Mouse (Mus musculus) kidney, adult 9 months (tissue): ENCODE data around the gene Raph1.

Source experiments
- DNase-seq: peaks from one replicate; pipeline ENCODE4 v3.0.0; 2022

Raph1 gene

DNA sequence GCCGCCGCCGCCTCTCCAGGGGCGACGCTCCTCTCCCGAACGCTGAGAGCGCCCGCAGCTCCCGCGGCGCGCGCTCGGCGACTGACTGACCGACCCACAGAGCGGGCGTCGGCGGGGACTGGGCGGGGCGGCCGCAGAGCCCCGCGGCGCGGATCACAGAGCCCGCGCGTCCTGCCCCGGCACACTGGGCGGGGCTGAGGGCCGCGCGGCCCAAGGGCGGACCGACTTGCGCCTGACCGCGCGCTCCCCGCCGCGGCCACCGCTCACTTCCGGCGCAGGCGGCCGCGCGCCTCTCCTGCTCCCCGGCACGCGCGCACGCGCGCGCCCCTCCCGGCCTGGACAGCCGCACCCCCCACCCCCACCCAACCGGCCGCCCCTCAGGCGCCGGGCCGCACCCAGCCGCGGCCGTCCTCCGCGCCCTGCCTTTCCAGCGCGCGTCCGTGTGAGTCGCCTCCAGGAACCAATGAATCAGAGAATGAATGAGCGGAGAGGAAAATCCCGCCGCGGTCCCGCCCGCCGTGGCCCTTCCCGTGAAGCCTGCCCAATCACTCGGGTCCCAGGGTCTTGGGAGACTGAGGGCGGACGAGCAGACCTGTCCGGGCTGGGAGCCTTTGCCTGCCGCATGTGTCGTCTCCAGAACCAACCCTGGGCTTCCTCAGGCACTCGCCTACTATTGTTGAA, at the start of gene Raph1:
TSS of gene Raph1 (minus strand) at position 474 of the 681 bp plus-strand sequence.
- peak; percentile 85 for DNase-seq

DNA sequence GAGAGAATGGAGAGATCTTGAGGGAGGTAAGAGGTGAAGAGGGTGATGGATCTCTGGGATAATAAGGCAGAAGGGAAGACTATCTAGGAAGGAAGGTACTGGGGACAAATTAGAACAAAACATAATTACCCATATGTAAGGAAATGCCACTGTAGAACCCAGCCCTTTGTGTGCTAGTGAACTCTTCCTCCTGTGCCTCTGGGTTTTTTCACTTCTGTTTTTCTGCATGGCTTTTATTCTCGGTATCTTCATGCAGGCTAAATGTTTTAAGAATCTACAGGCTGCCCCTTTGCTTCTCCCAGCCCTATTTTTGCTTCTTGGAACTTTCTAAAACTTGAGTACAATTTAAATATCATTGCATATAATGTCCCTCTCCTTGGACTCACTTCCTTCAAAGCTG, 48.8 kb upstream of the Raph1 start:
- DNase-seq, result no peak

DNA sequence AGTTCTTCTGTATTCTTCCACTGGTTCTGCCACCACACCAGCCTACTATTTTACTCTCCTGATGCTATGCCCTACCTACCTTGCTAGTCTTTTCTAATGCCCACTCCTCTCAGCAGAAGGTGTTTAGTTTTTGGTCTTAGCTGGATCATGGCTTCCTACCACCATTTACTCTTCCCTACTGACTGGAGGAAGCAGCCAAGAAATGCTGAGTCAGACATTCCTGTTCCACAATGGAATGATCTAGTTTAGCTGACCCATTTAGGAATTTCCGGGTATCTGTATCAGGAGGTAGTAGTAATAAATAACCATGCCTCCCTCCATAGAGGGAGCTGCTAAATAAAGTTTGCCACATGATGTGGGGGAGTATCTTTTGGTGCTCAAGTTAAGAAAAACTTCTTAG, 48.0 kb upstream of the Raph1 start:
- no peak for DNase-seq

DNA sequence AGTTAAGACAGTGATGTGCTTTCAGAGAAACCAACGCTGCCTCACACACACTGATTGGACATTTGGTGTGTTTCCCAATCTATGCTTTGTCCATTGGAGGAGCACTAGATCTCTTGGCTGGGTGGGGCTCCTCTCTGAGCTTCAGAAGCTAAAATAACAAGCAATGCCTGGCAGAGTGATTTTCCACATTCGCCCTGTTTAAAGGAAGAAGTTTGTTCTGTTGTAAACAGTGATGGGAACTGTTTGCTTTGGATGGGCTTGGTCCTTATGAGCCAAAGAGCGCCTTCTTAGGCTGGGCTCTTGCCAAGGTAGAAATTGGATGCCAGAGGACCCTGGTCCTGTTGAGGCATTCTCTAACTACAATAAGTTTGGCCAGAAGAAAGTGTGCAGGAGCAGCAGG, 45.1 kb upstream of the Raph1 start:
- no peak for DNase-seq

DNA sequence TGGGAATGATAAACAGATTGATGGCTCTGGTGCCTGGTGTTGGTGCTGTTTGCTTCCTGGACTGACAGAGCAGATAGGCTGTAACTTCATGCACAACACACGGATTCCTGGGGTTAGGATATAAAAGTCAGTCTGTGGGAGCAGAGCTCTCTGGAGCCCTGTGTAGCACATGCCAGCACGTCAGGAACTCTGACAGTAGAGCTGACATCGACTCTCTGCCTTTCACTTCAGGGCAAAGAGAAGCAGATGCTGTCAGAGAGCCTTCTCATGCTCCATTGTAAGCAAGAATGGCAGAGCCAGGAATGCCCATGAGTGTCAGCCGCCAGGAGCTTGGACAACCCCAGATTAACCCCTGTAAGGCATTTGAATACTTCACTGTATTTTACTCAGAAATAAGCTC, 43.7 kb upstream of the Raph1 start:
- no peak for DNase-seq

DNA sequence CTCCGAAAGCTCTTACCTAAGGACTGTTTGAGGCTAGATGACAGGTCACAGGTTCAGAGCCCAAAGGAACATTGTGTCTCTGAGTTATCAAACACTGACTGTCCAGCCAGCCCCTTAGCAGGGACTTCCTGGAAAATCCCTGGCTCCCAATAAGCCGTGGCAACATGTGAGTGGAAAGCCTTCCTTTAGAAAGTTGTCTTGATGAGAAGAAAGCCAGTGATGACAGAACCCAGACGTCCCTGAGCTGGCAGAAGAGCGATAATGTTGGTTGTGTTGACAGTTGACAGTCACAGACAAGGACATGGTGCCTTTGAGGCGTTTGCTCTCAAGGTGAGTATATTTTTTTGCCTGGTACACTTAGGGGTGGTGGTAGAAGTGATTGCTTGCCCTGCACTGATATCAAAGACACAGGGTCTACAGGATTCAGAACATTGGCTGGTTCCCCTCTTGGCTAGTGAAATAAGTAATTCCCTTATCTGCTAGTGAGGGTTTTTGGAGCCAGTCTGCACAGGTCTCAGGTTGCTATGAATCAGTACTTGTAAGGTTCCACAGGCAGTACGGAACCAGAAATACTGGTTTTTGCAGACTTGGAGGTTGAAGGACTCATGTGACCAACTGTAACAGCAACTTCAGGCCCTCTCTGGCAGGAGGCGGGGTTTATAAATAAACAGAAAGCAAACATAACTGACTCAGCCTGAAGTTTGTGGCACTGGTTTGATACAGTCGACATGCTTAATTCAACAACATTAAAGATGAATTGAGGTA, 42.3 kb upstream of the Raph1 start:
- peak; percentile 76 for DNase-seq

DNA sequence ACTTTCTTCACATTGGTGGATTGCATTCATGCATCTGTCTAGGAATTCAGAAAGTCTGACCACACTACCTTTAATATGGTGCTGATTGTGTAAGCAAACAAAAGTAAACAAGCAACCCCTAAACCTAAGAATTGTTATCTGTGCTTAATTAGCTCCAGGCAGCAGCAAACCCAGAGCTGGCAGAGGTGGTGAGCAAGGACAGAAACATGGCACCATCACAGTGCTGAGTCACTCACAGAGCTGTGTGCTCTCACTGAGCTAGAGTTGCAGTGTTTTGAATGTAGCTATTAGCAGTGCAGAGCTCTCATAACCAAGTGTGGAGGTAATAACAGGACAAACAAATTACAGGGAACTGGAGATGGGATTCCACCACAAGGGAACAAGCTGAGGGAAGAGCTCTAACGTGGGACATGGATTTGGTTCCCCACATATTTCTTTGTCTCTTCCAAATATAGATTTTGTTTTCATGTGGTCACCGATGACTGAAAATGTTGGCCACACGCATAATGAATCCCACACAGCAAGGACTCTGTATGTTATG, 37.6 kb upstream of the Raph1 start:
- DNase-seq, result no peak

DNA sequence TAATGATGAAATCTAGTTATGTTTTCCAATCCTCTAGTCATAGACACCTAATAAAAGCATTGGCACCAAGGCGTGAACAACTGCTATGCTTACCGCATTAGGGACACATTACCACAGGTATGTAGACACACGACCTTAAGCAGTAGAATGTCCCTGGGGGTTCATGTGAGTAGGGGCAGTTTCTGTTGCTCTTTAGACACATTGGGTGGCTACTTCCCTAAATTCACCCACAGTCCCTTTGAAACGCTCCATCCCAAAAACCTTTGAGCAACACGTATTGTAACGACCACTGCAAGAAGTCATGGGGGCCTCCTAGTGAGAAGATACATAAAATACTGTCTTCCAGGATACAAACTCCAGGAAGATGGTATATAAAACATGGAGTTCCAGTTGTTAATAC, 33.8 kb upstream of the Raph1 start:
- no peak for DNase-seq

DNA sequence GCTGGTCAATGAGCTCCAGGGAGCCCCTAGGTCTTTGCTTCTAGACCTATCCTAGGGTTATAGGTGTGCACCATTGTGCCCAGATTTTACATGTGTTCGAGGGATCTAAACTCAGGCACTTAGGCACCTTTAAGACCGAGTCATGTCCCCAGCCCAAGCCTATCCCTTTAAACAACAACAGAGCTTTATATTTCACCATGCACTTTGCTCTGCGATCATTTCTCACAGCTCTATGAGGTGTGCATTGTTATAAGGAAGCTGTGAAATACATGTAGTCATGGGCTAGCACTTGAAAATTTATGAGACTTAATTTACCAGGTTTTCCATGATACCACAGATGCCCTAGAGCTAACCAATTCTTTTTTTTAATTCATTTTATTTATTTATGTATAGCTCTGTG, 33.0 kb upstream of the Raph1 start:
- DNase-seq, result no peak

DNA sequence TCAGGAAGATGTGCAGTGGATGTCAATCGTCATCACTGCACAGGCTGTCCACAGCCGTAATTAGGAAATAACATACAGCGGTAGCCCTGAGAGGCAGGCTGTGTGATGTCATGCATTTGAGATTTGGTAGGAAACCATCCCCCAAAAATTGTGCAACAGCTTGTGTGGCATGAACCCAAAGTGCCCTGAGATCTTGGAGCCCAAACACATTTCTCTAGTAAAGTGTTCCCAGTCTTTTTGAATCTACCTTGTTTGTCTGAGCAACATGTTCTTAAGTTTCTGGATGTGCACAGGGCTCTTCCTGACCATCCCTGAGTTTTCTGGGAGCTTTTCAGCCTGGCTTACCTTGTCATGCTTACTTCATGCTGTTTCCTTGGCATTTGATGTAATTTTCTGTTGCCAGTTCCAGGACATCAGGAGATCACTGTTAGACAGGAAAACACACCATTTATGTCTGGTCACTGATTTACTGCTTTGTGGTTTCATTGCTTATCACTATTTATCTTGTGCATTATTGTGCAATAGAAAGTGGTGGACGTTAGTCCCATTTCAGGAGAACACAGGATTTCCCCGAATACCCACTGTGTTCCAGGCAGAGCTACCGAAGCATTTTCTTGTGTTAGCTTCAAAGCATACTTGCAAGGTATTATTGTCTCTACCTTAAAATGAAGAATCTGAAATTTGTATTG, 32.3 kb upstream of the Raph1 start:
- no peak for DNase-seq

DNA sequence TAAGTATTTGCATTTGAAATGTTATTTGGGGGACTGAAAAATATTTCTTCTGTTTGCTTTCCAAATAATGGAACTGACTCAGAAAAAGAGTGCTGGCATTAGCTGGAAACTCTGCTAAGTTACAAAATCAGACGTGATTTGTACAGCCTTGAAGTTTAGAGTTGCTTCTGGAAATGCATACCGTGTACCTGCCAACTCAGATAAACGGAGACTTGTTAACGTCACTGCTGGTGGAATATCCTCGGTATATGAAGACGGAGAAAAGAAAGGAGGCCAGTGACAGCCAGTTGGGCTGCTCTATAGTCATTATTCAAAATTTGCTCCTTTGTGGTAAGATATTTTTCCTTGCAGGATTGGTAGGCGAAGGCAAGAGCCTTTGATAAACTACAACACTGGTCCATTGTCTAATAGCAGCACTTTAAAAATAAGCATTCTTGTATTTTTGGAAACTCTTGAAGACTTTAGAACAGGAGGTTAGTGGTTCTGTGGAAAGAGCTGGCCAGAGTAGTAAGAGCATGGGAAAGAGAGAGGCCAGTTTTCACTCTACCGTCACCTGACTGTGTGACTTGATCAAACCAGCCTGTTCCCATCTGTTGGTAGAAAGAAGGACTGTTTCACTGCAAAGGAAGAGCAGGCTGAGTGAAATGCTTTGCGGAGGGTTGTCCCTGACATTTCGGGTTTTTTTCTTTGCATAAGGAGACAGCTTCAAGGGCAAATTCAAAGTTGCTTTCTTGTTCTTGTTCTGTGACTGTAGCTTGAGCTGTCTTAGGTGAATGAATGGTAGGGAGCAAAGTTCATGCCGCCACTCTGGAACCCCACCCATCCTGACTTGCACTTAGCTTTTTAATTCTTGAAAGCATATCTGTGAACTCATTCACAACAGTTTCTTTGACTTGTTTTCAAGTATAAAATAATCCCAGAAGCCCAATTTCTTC, 29.7 kb upstream of the Raph1 start:
- DNase-seq, result peak; percentile 32

DNA sequence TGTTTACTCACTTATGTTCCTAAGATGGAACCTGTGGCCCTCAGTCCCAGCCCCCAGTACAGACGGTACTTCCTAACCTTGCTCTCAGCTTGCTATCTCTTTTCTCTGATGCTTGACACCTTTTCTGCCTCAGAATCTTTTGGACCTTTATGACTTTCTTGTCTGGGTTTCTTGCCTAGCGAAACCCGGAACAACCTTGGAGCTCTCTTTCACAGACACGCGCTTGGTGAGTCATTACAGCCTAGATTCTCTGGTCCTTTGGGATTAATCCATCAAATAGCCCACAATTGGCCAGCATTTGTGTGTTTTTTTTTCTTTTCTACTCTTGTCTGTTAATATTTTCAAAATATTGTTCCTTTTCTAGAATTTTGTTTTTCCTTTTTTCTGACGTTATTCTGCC, 26.2 kb upstream of the Raph1 start:
- no peak for DNase-seq

DNA sequence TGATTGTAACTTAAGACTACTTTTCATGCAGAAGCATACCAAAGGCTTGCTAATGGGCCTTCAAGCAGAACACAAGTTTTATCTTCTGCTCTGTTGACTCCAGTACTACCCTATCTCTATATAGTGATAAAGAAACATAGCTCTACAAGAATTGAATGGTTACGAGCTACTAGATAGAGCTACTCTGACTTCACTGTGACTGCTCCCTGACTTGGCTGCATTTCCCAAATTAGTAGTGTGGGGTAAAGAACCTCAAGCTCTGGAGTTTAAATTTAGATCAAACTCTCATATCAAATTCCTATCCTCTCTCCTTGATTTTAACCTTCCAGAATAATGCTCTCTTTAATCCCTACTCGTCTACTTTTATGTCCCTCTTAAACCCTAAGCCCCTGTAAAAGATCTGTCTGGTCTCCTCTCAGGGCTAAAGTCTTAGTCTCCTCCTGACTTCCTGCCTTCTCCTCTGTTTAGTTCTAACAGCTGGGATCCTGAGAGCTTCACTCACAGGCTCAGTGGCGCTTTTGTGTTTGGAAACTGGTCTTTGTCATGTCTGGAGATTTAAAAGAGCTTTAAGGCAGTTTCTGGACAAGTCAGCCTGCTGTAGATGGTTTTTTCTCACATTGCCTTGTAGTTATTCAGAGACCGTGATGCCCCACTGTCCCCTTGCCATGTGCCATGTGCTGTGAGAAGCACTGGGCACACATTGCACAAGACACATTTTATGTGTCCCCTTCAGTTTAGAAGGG, 22.2 kb upstream of the Raph1 start:
- no peak for DNase-seq

DNA sequence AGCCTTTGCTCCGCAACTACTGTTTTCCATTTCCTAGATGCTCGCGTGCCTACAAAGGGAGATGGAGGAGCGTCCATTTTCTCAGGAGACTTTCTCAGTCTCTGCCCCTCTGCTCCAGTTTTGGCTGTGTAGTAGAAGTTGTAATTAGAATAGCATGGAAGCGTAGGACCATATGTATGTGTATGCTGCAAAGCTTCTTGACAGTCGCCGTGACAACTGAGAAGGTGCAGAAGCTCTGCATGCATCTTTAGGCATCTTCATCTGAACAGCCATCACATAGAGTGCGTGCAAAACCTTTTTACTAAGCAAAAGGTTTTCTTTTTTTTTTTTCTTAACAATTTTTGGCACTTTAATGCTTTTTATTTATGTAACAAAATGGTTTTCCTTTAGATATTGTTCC, 14.1 kb upstream of the Raph1 start:
- no peak for DNase-seq

DNA sequence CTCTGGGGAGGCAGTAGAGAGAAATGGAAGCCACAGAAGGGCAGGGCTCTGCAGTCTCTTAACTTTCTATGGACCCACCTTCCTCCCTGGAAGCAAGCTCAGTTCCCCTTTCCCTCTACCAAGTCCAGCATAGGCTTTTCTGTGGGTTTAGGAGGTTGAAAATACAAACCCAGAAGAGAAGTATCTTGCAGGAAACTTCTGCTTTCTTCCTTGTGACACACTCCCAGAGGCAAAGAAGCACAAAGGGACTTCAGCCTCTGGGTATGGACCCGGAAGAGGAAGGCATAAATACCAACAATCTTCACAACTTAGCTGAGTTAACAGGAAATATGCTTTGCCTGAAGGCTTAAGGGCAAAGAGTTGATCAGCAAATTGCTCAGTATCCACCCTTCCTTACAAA, 13.0 kb upstream of the Raph1 start:
- no peak for DNase-seq

DNA sequence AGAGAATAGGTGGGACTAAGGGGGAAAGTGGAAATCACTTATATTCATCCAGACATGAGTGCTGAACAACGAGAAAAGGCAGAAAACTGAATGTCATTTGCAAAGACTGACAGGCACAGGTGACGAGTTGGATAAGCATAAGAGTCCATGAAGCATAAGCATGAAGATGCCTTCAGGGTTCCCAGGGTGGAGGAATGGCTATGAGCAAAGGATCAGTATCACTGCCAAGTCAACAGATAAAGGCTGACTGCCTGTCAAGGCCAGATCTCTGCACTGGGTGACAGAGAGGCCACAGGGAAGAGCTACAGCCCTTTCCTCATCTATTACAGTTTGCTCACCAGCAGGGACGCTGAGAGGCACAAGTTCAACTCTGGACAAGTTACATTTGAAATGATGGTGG, 5.8 kb upstream of the Raph1 start:
- DNase-seq, result no peak

DNA sequence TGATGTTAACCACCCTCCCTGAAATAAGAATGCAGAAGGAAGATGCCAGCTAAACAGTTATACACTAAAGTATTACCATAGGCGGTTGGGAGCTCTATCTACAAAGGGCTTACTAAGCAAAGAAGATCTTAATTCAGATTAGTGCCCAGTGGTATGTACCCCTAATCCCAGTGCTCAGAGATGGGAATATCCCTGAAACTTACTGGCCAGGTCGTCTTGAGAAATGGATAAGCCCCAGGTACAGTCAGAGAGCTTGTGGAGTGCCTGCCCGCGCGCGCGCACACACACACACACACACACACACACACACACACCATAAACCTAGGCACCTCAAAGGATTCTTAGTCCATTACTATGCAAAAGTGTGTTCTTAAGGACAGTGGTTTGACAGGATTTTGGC, 2.8 kb upstream of the Raph1 start:
- DNase-seq, result no peak

DNA sequence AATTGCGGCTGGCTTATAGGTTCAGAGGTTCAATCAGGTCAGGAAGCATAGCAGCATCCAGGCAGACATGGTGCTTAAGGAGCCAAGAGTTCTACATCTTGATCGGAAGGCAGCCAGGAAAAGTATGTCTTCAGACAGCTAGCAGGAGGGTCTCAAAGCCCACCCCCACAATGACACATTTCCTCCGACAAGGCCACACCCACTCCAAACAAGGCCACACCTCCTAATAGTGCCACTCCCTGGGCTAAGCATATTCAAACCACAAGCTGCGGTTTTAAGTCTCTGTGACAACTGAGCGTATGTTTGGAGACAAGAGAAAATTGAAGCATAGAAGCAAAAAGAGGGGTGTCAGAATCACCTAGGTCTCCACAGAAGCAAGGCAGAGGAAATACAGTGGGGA, 2.3 kb upstream of the Raph1 start:
- DNase-seq, result no peak

DNA sequence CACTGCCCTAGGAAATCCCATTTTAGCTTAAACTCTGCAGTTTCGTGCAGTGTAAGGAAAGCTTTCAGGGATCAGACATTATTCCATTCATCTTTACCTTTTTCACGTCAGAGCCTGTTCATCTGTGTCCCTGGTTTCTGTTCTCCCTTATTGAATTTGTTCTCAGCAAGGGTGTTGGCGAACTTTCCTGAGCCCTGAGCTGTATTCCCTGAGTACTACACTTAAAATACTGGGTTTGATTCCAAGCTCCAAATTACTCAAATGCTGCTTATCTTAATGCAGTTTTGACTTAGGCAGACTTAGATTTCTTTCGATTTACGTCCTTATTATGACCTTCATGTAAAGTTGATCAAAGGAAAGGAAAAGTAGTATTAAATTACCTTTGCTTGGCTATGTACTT, 417 bp upstream of the Raph1 start:
- DNase-seq, result no peak

DNA sequence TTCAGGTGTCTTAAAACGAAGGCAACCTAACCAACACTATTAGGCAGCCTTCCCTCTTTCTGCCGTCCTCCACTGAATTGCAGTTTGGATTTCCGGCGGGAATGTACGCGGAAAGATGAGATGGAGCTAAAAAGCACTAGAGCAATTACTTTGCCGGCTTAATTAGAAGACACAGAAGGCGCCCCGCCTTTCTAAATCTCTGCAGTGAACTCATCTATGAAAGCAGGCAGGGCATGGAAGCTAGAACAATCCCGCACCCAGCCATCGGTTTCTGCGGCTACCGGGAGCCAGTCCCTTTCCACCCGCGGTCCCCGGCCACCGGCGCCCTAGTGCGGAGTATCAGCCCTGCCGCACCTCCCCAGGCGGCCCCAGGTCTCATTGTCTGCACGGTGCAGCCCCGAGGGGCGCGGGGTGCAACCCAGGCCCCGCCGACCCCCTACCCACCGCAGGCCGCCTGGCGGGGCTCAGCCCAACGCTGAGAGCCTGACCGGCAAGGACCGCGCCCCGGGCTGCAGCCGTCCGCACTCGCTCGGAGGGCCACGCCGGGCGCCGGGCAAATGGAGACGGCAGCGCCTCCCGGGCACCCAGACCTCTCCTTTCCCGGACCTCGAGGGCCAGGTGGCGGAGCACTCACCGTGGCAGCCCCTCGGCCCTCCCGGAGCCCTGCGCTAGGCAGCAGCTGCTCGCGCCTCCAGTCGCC, 823 bp downstream of the Raph1 start:
- peak; percentile 44 for DNase-seq

DNA sequence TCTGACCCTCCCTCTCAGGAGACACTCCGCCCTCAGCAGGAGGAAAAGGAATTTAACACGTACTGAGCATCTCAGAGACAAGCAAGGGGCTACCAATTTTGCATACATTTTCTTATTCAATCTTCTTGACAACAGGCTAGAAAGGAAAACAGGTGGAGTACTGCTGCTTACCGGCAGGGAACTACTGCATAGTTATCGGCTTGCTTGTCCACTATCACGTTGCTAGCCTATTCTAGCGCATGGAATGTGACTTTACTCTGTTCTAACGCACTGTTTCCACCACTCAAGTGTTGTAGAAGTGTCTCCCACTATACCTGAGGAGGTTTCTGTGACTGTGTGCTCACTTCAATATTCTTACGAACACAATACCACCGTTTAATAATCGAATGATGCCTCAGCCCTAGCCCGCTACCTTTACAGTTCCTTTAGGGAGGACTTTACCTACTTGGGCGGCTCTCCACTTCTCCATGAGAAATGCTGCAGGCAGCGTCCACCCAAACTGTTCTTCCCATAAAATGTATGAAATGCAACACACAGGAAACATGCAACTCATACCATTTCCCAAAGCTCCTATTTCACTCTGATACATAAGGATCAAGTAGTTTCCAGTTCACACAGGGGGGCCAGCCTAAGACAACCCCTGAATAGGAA, 1.5 kb downstream of the Raph1 start:
- peak; percentile 34 for DNase-seq
